Mouse (Mus musculus) E14TG2a.4 (cell line): Measurements from ENCODE around the gene Cox15.

ENCODE experiments used
- CTCF ChIP-seq: conservative IDR thresholded peaks from 2 replicates; pipeline ENCODE4 v1.5.1; 2014; ENCODE audit warnings: low read length
- NANOG ChIP-seq: IDR thresholded peaks from 2 replicates; pipeline ENCODE4 v1.6.1; 2014; ENCODE audit warnings: borderline replicate concordance, low read length, mixed read lengths

DNA sequence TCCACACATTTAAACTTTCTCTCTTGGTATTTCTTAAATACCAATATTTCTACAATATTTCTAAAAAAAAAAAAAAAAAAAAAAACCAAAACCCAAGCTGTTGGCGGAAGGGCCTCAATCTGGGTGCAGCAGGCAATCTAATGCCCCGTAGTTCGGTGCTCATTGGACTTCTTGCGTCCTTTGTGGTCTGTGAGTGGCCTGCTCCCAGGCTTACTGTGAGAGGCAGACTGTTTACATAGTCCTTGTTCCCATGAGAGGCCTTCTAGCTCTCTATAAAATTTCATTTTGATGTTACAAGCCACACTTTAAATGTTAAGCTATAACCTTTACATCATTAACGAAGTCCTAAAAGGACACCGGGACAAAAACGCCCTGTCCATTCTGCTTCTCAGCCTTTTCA is 44.6 kb downstream of the Cox15 start:
- TF ChIP-seq CTCF (no peak), NANOG (no peak)
